30 mouse cellular contexts compared by ENCODE assay signal in the genomic region with DNA sequence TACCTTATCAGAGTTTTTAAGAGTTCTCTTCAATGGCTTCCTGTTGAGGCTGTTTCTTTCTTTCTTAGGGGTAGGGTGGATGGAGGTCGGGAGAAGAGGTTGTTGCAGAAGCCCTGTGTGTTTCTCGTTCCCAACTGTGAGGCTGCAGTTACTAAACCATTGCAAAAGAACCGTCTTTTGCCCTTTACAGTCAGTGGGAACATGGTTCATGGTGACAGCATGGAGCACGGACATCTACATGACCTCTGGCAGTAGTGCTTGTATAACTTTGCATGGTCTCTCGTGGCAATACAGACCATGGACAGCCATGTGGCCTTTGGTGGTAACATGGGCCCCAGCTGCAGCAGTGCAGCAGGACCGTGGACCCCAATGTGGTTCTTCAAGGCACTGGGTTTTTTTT. TPM values are rescaled to one million over a fixed set of nuclear protein-coding genes. Genes with fewer than 3 reads are reported as not detected.
A peak's percentile ranks its signal among the peaks of the same experiment; 100 is the strongest.
DNase-seq lines count a peak whose midpoint lies in the region; TF ChIP-seq lines count a peak whose summit lies in the region.
"Had no signal": no experiment of that assay in that cellular context is flagged by ENCODE, and none has a peak within 500 bp of the region (broad histone marks: within the 10 kb centered on the region; RNA-seq: fewer than 3 reads in every experiment).

No protein-coding gene starts in this region.

- TF ChIP-seq EP300 in heart, adult 2 months (IDR thresholded peaks at IDR 0.05; ENCODE audit: insufficient read depth, low read depth, low read length): 0 out of 2 replicates have a peak, but pooled peaks have one; percentile 16

- no peak overlapping the region for H3K9ac ChIP-seq in heart, adult 2 months (ENCODE audit: low read depth, low read length)
- H3K9ac ChIP-seq: embryonic facial prominence, embryonic 12.5 days; forebrain, embryonic 13.5 days; forebrain, embryonic 15.5 days; forebrain, postnatal 0 days had no signal

- intact Hi-C loops in heart, adult 2 months (cut with DNase I): no loop called here
- intact Hi-C loops in left cerebral cortex, postnatal 25 days (cut with DNase I): no loop called here

- H3K4me3 ChIP-seq in heart, adult 2 months: no peak overlapping the region
- H3K4me3 ChIP-seq: embryonic facial prominence, embryonic 10.5 days; embryonic facial prominence, embryonic 12.5 days; forebrain, embryonic 13.5 days; forebrain, embryonic 15.5 days had no signal

- DNase-seq in adrenal gland, postnatal 14 days: peak; percentile 11
- no peak for DNase-seq in adrenal gland, adult (ENCODE audit: inconsistent age in 2 of 2, low spot score in 1 of 2)
- DNase-seq in heart, adult 2 months: no peak
- DNase-seq in heart, adult 9 months (ENCODE audit: low spot score in 2 of 2): no peak
- DNase-seq in adipocyte (ENCODE audit: low spot score): peak; percentile 76
- no peak for DNase-seq in left cerebral cortex, postnatal 25 days (ENCODE audit: low spot score in 2 of 2)
- DNase-seq: adrenal gland, adult 8-10 months; adrenal gland, postnatal 25 days; B cell, adult 2 months; cerebellum, adult 11-12 months; cerebellum, adult 2 months; cerebellum, adult 9-10 months; cerebellum, postnatal 10 days; cerebellum, postnatal 25 days; forebrain, postnatal 0 days had no signal

- no peaks in the 10 kb centered on the region for H3K79me2 ChIP-seq in heart, adult 2 months (replicated peaks; ENCODE audit: control insufficient read depth, insufficient read depth, low read length)

- no peak for TF ChIP-seq CTCF in heart, adult 2 months (IDR thresholded peaks at IDR 0.05)

- 50% methylated on average over 6 of the region's 6 CpGs for WGBS in heart, adult 2 months

- no peak overlapping the region for H3K27ac ChIP-seq in heart, adult 2 months
- H3K27ac ChIP-seq: embryonic facial prominence, embryonic 10.5 days; embryonic facial prominence, embryonic 12.5 days; forebrain, embryonic 13.5 days; forebrain, embryonic 15.5 days had no signal

- no peak for TF ChIP-seq POLR2A in heart, adult 2 months (IDR thresholded peaks at IDR 0.05; ENCODE audit: insufficient read depth, low read depth, low read length)

- no peaks in the 10 kb centered on the region for H3K27me3 ChIP-seq in heart, adult 2 months (ENCODE audit: control insufficient read depth, insufficient read depth, low read length)
- H3K27me3 ChIP-seq: embryonic facial prominence, embryonic 12.5 days; forebrain, embryonic 13.5 days; forebrain, embryonic 15.5 days; Patski had no signal

- no peaks in the 10 kb centered on the region for H3K36me3 ChIP-seq in heart, adult 2 months (ENCODE audit: control insufficient read depth, insufficient read depth, low read length)
- H3K36me3 ChIP-seq: embryonic facial prominence, embryonic 10.5 days; embryonic facial prominence, embryonic 12.5 days; forebrain, embryonic 15.5 days; G1E had no signal

- H3K4me1 ChIP-seq in heart, adult 2 months (ENCODE audit: control insufficient read depth, insufficient read depth, low read length): peaks cover 4% of the 10 kb centered on the region
- H3K4me1 ChIP-seq: embryonic facial prominence, embryonic 10.5 days; forebrain, embryonic 13.5 days; forebrain, embryonic 15.5 days had no signal

RNA-seq across cellular contexts. Expression of gene Fam69b, which starts 10.9 kb away (rescaled TPM):
- 10.0 and 12.3 TPM in 2 replicates for total RNA-seq in adrenal gland, postnatal 14 days (2021)
- 10 to 100 TPM; 20.0 to 21.1 TPM for total RNA-seq in heart, adult 2 months (2021)
- 45.7 and 47.6 TPM in 2 replicates for polyA plus RNA-seq in heart, adult 2 months (2012; rRNA removed)
- 10 to 100 TPM; 78.4 to 84.8 TPM for total RNA-seq in left cerebral cortex, postnatal 25 days (2021)
- polyA plus RNA-seq: G1E had no signal

RNA-seq across cellular contexts. Expression of gene Agpat2, which starts 13.1 kb away (rescaled TPM):
- 271 and 405 TPM in 2 replicates for total RNA-seq in adrenal gland, postnatal 14 days (2021)
- total RNA-seq in heart, adult 2 months (2021): 10 to 100 TPM; 52.8 to 59.2 TPM
- 117 and 142 TPM in 2 replicates for polyA plus RNA-seq in heart, adult 2 months (2012; rRNA removed)
- 1 to 10 TPM in 1 of 2 experiments, under 1 TPM in 1; 0.85 to 1.2 TPM for total RNA-seq in left cerebral cortex, postnatal 25 days (2021)

RNA-seq across cellular contexts. Expression of gene Gm20532, which starts 30.9 kb away (rescaled TPM):
- total RNA-seq in adrenal gland, postnatal 14 days (2021): not detected in 2 replicates
- not detected for total RNA-seq in heart, adult 2 months (2021)
- not detected in 2 replicates for polyA plus RNA-seq in heart, adult 2 months (2012; rRNA removed)
- total RNA-seq in left cerebral cortex, postnatal 25 days (2021): not detected
- total RNA-seq: adrenal gland, adult 18-20 months; adrenal gland, adult 8-10 months; adrenal gland, postnatal 25 days; adrenal gland, postnatal 4 days; CH12.LX; forebrain, postnatal 0 days; G1E had no signal
- polyA plus RNA-seq: activated CD4-positive, CD25-positive, alpha-beta regulatory T cell, adult 4 months; brain, embryonic 14.5 days; CD4-positive, CD25-positive, alpha-beta regulatory T cell, adult 4 months; cerebellum, adult 2 months; cortical plate, adult 2 months; embryonic facial prominence, embryonic 10.5 days; embryonic facial prominence, embryonic 12.5 days; embryonic facial prominence, embryonic 14.5 days; forebrain, embryonic 11.5 days; forebrain, embryonic 13.5 days; forebrain, embryonic 15.5 days; forebrain, postnatal 0 days; G1E; Patski had no signal

RNA-seq across cellular contexts. Expression of gene Egfl7, which starts 37.5 kb away (rescaled TPM):
- 217 and 247 TPM in 2 replicates for total RNA-seq in adrenal gland, postnatal 14 days (2021)
- total RNA-seq in heart, adult 2 months (2021): 100 to 1,000 TPM; 102 to 111 TPM
- 499 and 610 TPM in 2 replicates for polyA plus RNA-seq in heart, adult 2 months (2012; rRNA removed)
- total RNA-seq in left cerebral cortex, postnatal 25 days (2021): 10 to 100 TPM; 68.0 to 81.4 TPM
- polyA plus RNA-seq: CD4-positive, CD25-positive, alpha-beta regulatory T cell, adult 4 months had no signal

RNA-seq across cellular contexts. Expression of gene Lcn4, which starts 53.8 kb away (rescaled TPM):
- not detected in 2 replicates for total RNA-seq in adrenal gland, postnatal 14 days (2021)
- total RNA-seq in heart, adult 2 months (2021): not detected
- not detected in 2 replicates for polyA plus RNA-seq in heart, adult 2 months (2012; rRNA removed)
- total RNA-seq in left cerebral cortex, postnatal 25 days (2021): not detected
- total RNA-seq: adrenal gland, adult 18-20 months; adrenal gland, adult 8-10 months; adrenal gland, postnatal 25 days; adrenal gland, postnatal 4 days; CH12.LX; forebrain, postnatal 0 days; G1E had no signal
- polyA plus RNA-seq: brain, embryonic 14.5 days; cerebellum, adult 2 months; cortical plate, adult 2 months; embryonic facial prominence, embryonic 10.5 days; embryonic facial prominence, embryonic 12.5 days; embryonic facial prominence, embryonic 14.5 days; forebrain, embryonic 11.5 days; forebrain, embryonic 13.5 days; forebrain, embryonic 15.5 days; forebrain, postnatal 0 days; G1E; Patski had no signal

Comparison
In these comparisons a context has a peak if more than half of its experiments do, and no peak if none do; other contexts are left out.
1. DNase-seq: peak in adrenal gland, postnatal 14 days (single experiment) and adipocyte (single experiment); none in adrenal gland, adult (0 of 2), heart, adult 2 months (0 of 2), heart, adult 9 months (0 of 2) and left cerebral cortex, postnatal 25 days (0 of 2).
2. RNA of gene Agpat2, which starts 13.1 kb away (total RNA-seq): 271 to 405 TPM in adrenal gland, postnatal 14 days and 52.8 to 59.2 TPM in heart, adult 2 months; 0.85 to 1.2 TPM in left cerebral cortex, postnatal 25 days; every median in the first group is over 10 times any median in the second.